Mouse (Mus musculus) intestine, embryonic 15.5 days (tissue): ENCODE measurements at regions not wholly inside any gene's neighbourhood (a gene's known extent, or its start where the extent isn't known, plus 50 kb on each side); places are given as distances from the start of the nearest gene placed in this dataset.
"Not testable (repeated sequence)": the region's sequence is repeated elsewhere in the genome, so short reads cannot be mapped to it uniquely, and the experiment has no call there.

Source experiments
- ATAC-seq: fragments of 200-750 bp; cut with Nextera tagmentation; 2 replicates; pipeline ENCODE4 v1.8.0; 2017; ENCODE audit warnings: moderate TSS enrichment, moderate library complexity
- H3K27ac ChIP-seq: fragments of 300-500 bp; sonication (generic); 2 replicates; pipeline ENCODE4 v1.5.1; 2015; ENCODE audit warnings: mild to moderate bottlenecking, inconsistent platforms
- H3K27me3 ChIP-seq: fragments of 300-500 bp; sonication (generic); replicated peaks from 2 replicates; pipeline ENCODE4 v1.6.1; 2015; ENCODE audit warnings: inconsistent platforms
- H3K36me3 ChIP-seq: fragments of 300-500 bp; sonication (generic); 2 replicates; pipeline ENCODE4 v1.6.1; 2015; ENCODE audit warnings: inconsistent platforms
- H3K4me1 ChIP-seq: fragments of 300-500 bp; sonication (generic); replicated peaks from 2 replicates; pipeline ENCODE4 v1.6.1; 2015; ENCODE audit warnings: inconsistent platforms
- H3K4me2 ChIP-seq: fragments of 300-500 bp; sonication (generic); replicated peaks from 2 replicates; pipeline ENCODE4 v1.6.1; 2015; ENCODE audit warnings: mild to moderate bottlenecking, inconsistent platforms
- H3K4me3 ChIP-seq: fragments of 300-500 bp; sonication (generic); replicated peaks from 2 replicates; pipeline ENCODE4 v1.5.1; 2015; ENCODE audit warnings: inconsistent platforms
- H3K9ac ChIP-seq: fragments of 300-500 bp; sonication (generic); 2 replicates; pipeline ENCODE4 v1.6.1; 2015; ENCODE audit warnings: inconsistent platforms
- H3K9me3 ChIP-seq: fragments of 300-500 bp; sonication (generic); 2 replicates; pipeline ENCODE4 v1.6.1; 2016; ENCODE audit warnings: inconsistent platforms
- WGBS: fragments of 180-500 bp; shearing (Covaris S2); methylation state at CpG from one replicate; pipeline ENCODE4 v1.1.7; 2015; 5-methylcytosine and 5-hydroxymethylcytosine counted together

DNA sequence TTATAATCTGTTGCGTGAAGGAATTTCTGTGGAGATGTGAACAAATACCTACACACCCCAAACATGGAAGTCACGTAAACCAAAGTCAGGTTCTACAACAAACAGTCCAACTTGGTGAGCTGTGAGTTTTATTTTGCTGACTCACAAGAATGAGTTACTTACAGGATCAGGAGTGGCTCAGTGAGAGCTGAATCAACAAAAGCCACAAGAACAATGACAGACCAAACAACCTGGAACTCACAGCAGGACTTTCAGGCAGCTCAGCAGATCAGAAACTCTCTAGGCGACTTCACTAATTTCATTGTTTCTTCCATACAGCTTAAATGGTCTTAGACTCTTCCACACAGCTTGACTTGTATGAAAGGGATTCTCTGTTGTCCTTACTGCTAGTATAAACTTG is 254.4 kb upstream of the Lrrc4c start:
- no peak overlapping the region for H3K4me3 ChIP-seq
- H3K4me1 ChIP-seq, result no peaks in the 10 kb centered on the region
- no peaks in the 10 kb centered on the region for H3K27me3 ChIP-seq
- no peak overlapping the region for H3K4me2 ChIP-seq
- no peak overlapping the region for H3K9ac ChIP-seq
- ATAC-seq, result no peak
- H3K36me3 ChIP-seq, result no peaks in the 10 kb centered on the region
- H3K27ac ChIP-seq, result no peak overlapping the region
- 41% methylated on average over 3 of the region's 3 CpGs for WGBS
- no peaks in the 10 kb centered on the region for H3K9me3 ChIP-seq

DNA sequence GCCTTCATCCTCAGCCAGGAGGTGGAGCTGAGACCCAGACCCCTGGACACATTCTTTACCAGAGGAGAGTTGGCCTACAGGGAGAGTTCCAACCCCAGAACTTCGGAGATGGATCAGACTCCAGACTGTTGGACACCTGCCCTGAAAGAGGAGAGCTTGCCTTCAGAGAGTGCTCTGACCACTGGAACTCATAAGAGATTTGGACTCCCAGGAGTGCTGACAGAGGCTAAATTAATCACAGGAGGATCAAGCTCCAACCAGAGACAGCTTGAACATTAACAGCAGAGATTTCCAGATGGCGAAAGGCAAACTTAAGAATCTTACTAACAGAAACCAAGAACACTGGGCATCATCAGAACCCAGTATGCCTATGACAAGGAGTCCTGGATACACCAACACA is 209.5 kb upstream of the Lrrc4c start:
- not testable (repeated sequence) for H3K4me1 ChIP-seq, ATAC-seq, H3K36me3 ChIP-seq, H3K9ac ChIP-seq, H3K4me2 ChIP-seq, H3K9me3 ChIP-seq, H3K4me3 ChIP-seq, H3K27ac ChIP-seq, H3K27me3 ChIP-seq
- WGBS, result 71% methylated on average over 2 of the region's 2 CpGs

DNA sequence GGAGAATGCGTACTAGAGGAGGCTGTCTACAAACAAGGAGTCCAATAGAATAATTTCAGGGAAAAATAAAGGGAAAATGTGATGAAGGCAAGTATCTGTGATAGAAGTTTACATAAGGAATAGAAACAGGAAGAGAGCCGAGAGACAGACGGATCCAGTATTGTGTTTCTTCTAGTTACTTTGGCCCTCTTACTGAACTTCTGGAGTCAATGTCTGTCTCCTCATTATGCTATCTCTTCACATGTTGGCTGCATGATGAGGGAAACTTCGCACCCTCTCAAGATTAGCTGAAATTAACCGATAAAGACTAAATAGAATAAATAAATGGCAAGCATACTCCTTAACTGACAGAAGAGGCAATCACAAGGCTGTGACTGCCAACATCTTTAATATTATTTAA is 197.9 kb upstream of the Lrrc4c start:
- H3K27ac ChIP-seq, result no peak overlapping the region
- H3K27me3 ChIP-seq, result no peaks in the 10 kb centered on the region
- no peaks in the 10 kb centered on the region for H3K36me3 ChIP-seq
- H3K4me3 ChIP-seq, result no peak overlapping the region
- 86% methylated on average over 5 of the region's 5 CpGs for WGBS
- no peaks in the 10 kb centered on the region for H3K4me1 ChIP-seq
- no peak for ATAC-seq
- no peak overlapping the region for H3K4me2 ChIP-seq
- no peaks in the 10 kb centered on the region for H3K9me3 ChIP-seq
- H3K9ac ChIP-seq, result no peak overlapping the region

DNA sequence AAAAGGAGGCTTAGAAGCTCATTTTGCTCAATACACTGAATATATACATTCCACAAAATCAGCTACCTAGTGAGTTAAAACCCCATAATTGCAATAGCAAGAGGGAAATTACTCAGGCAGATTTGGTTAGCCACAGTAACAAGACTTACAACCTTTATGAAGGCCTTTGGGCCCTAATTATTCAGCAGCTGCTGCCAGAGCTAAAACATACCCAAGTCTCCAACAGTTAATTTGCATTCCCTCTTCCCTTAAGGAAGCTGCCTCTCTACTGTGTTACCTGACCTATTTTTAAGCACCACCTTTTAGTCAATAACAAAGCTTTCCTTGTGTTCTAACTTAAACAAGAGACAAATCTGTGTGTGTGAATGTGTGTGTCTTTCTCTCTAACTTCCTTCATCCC is 179.4 kb upstream of the Lrrc4c start:
- Histone ChIP-seq H3K27ac (no peak overlapping the region), H3K4me3 (no peak overlapping the region), H3K4me2 (no peak overlapping the region), H3K36me3 (no peaks in the 10 kb centered on the region), H3K27me3 (no peaks in the 10 kb centered on the region), H3K4me1 (no peaks in the 10 kb centered on the region), H3K9me3 (no peaks in the 10 kb centered on the region), H3K9ac (no peak overlapping the region)
- no peak for ATAC-seq

DNA sequence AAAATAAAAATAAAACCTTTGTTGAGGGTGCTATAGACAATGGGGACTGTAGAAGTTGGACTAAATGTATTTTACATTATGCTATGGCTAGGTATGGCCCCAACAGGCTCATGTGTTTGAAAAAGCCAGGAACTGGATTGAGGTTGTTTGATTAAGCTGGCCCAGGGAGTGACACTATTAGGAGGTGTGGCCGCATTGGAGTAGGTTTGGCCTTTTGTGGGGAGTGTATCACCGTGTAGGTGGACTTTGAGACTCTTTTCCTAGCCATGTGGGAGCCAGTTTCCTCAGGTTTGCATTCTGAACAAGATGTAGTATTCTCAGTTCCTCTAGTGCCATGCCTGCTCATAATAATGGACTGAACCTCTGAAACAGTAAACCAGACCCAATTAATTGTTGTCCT is 162.7 kb upstream of the Lrrc4c start:
- no peak overlapping the region for H3K4me2 ChIP-seq
- no peaks in the 10 kb centered on the region for H3K27me3 ChIP-seq
- no peaks in the 10 kb centered on the region for H3K9me3 ChIP-seq
- no peak overlapping the region for H3K9ac ChIP-seq
- ATAC-seq, result peak; percentile 63; the same call in 1 of the 2 replicates
- H3K4me1 ChIP-seq, result no peaks in the 10 kb centered on the region
- no peaks in the 10 kb centered on the region for H3K36me3 ChIP-seq
- WGBS, result 62% methylated on average over 2 of the region's 2 CpGs
- no peak overlapping the region for H3K27ac ChIP-seq
- no peak overlapping the region for H3K4me3 ChIP-seq

DNA sequence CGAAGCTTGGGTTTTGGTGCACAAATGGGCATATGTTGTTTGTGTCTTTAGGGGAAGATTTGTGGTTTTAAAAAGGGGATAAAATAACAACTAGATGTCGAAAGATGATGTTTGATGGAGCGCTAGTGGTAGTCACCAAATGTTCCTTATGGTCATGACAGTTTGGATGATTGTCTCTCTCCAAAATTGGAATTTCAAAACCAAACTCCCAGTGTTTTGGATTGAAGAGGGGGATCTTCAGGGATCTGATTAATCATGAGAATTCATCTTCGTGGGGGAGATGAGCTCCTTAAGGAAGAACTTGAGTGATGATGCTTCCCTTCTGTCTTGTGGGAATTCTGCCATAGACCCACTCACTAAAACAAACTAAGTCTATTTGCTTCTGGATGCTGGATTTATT is 151.3 kb upstream of the Lrrc4c start:
- 79% methylated on average over 4 of the region's 4 CpGs for WGBS
- no peak overlapping the region for H3K4me3 ChIP-seq

More for the DNA sequence above, 151.3 kb upstream of the Lrrc4c start:
- ATAC-seq, result no peak
- H3K27ac ChIP-seq, result no peak overlapping the region
- no peaks in the 10 kb centered on the region for H3K4me1 ChIP-seq
- H3K4me2 ChIP-seq, result no peak overlapping the region
- no peaks in the 10 kb centered on the region for H3K36me3 ChIP-seq
- H3K27me3 ChIP-seq, result no peaks in the 10 kb centered on the region
- H3K9ac ChIP-seq, result no peak overlapping the region
- no peaks in the 10 kb centered on the region for H3K9me3 ChIP-seq
